Mouse (Mus musculus) megakaryocyte, embryonic 14.5 days (primary cell): ENCODE measurements around the gene Pdzrn3.

Source experiments
- FLI1 ChIP-seq: IDR thresholded peaks from 2 replicates; pipeline ENCODE4 v1.6.1; 2012; ENCODE audit warnings: low read length, inconsistent platforms, mixed read lengths
- GATA1 ChIP-seq: IDR thresholded peaks from 3 replicates; pipeline ENCODE4 v1.6.1; 2012; ENCODE audit warnings: mixed read lengths, low read length, inconsistent platforms, borderline replicate concordance

GRCm38 (mm10) chr6:101184103-101184785, 193.5 kb downstream of the Pdzrn3 start:
- TF ChIP-seq GATA1 (no peak), FLI1 (no peak)
